Mouse (Mus musculus): Measurements from ENCODE around the gene Nckap5l.

- TF ChIP-seq GATA1 (IDR thresholded peaks at IDR 0.05; ENCODE audit: low read length) (no peak), TAL1 (IDR thresholded peaks at IDR 0.05; ENCODE audit: low read length) (no peak)
Measured at GRCm38 (mm10) chr15:99416957-99417356, 40.6 kb downstream of the Nckap5l start.

Data from erythroblast, embryonic 14.5 days (primary cell).